Mouse (Mus musculus): ENCODE measurements around the gene Gzmc. TPM values are rescaled to one million over a fixed set of nuclear protein-coding genes. Genes with fewer than 3 reads are reported as not detected.
"Not testable (repeated sequence)": the region's sequence is repeated elsewhere in the genome, so short reads cannot be mapped to it uniquely, and the experiment has no call there.

Gene Gzmc
- polyA plus RNA-seq, 1 experiment from 2014 or later, result 0.46 TPM

DNA sequence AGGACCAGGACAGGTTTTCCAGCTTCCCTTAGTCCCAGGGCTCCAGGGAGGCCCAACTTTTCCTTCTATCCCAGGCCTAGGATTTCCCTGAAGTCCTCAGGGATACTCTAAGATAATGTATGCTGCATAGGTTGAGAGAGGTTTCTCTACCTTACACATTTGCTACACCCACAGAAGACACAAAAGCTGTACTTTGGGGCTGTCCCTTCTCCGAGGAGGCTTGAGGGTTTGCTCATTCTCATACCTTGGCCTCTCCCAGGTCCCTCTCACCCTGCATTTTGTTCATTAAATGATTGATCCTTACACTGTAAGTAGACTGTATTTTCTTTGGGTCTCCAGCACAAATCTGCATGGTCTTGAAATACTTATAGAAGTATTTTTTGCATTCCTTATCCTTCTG, 28.8 kb downstream of the Gzmc start:
- Histone ChIP-seq H3K4me3 (ENCODE audit: low read depth, low read length) (no peak overlapping the region), H3K4me1 (ENCODE audit: control insufficient read depth, insufficient read depth, low read length) (no peaks in the 10 kb centered on the region), H3K36me3 (ENCODE audit: control insufficient read depth, insufficient read depth, low read length) (no peaks in the 10 kb centered on the region), H3K4me2 (ENCODE audit: low read depth, low read length) (no peak overlapping the region), H3K27ac (replicated peaks; ENCODE audit: low read depth, low read length) (no peak overlapping the region), H3K9ac (ENCODE audit: low read depth, low read length) (no peak overlapping the region), H3K27me3 (replicated peaks; ENCODE audit: control insufficient read depth, insufficient read depth, low read length) (no peaks in the 10 kb centered on the region), H3K9me3 (ENCODE audit: control insufficient read depth, low read length) (no peaks in the 10 kb centered on the region)
- DNase-seq (ENCODE audit: low spot score), result no peak
- 87% methylated on average over 1 of the region's 1 CpGs for WGBS
- ATAC-seq (ENCODE audit: low read depth), result no peak

DNA sequence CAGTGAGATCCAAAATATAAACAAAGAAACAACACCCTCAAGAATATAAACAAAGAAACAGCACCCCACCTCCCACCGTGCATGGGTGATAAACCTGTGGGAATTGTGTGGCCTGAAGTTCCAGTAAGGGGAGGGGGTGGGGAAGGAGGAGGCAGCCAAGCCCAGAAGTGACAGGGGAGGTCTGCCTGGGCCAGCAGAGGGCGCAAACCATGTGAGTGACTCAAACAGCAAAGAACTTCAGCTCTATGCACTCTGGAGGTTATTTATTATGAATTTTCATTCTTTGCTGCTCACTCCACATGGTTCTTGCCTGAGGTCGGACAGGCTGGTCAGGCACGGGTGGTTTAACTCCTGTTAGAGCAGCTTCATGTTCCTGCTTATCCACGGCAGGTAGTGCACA, 29.4 kb downstream of the Gzmc start:
- not testable (repeated sequence) for H3K4me2 ChIP-seq (ENCODE audit: low read depth, low read length); ATAC-seq (ENCODE audit: low read depth); H3K36me3 ChIP-seq (ENCODE audit: control insufficient read depth, insufficient read depth, low read length); H3K9ac ChIP-seq (ENCODE audit: low read depth, low read length); H3K4me3 ChIP-seq (ENCODE audit: low read depth, low read length); H3K27ac ChIP-seq (replicated peaks; ENCODE audit: low read depth, low read length); H3K4me1 ChIP-seq (ENCODE audit: control insufficient read depth, insufficient read depth, low read length); H3K9me3 ChIP-seq (ENCODE audit: control insufficient read depth, low read length); H3K27me3 ChIP-seq (replicated peaks; ENCODE audit: control insufficient read depth, insufficient read depth, low read length)
- DNase-seq (ENCODE audit: low spot score), result peak; percentile 50
- 35% methylated on average over 5 of the region's 5 CpGs for WGBS

DNA sequence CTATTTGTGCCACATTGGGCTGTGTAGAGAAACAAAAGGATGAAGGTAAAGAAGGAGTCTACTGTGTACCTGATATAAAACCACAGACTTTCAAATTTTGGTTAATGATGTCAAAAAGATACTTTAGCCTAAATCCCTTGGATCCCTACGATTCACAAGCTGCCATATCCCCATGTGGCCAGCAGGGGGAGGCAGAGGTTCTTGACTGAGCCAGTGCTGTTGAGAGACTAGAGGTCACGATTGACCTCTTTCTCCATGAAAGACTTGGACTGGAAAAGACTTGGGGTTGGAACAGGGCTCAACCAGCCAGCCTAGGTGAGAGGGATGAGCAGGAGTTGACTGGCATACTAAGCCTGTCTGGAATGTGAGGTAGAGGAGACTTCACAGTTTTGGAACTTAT, 30.5 kb downstream of the Gzmc start:
- 10% methylated on average over 2 of the region's 2 CpGs for WGBS
- Histone ChIP-seq H3K4me3 (ENCODE audit: low read depth, low read length) (no peak overlapping the region), H3K4me2 (ENCODE audit: low read depth, low read length) (no peak overlapping the region), H3K27ac (replicated peaks; ENCODE audit: low read depth, low read length) (no peak overlapping the region), H3K27me3 (replicated peaks; ENCODE audit: control insufficient read depth, insufficient read depth, low read length) (no peaks in the 10 kb centered on the region), H3K4me1 (ENCODE audit: control insufficient read depth, insufficient read depth, low read length) (no peaks in the 10 kb centered on the region), H3K9ac (ENCODE audit: low read depth, low read length) (no peak overlapping the region), H3K36me3 (ENCODE audit: control insufficient read depth, insufficient read depth, low read length) (no peaks in the 10 kb centered on the region), H3K9me3 (ENCODE audit: control insufficient read depth, low read length) (no peaks in the 10 kb centered on the region)
- ATAC-seq (ENCODE audit: low read depth), result no peak
- peak; percentile 36 for DNase-seq (ENCODE audit: low spot score)

DNA sequence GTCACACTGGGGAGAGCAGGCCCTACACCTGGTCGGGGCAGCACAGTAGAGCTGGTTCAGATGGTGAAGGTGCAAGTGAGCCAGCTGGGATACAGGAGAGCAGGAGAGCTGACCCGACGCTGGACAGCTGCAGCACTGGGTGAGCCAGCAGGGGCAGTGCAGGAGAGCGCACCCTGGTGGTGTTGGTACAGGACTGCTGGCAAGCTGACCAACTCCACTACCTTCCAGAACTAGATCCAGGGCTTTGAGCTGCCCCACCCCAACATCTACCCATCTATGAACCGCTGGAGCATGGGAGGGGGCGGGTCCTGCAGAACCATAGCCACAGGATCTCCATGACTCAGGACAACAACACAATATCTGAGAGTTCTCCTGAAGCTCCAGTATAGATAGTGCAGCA, 47.5 kb downstream of the Gzmc start:
- Histone ChIP-seq H3K9ac (ENCODE audit: low read depth, low read length) (no peak overlapping the region), H3K4me1 (ENCODE audit: control insufficient read depth, insufficient read depth, low read length) (no peaks in the 10 kb centered on the region), H3K27ac (replicated peaks; ENCODE audit: low read depth, low read length) (no peak overlapping the region), H3K4me3 (ENCODE audit: low read depth, low read length) (no peak overlapping the region), H3K9me3 (ENCODE audit: control insufficient read depth, low read length) (no peaks in the 10 kb centered on the region), H3K4me2 (ENCODE audit: low read depth, low read length) (no peak overlapping the region), H3K27me3 (replicated peaks; ENCODE audit: control insufficient read depth, insufficient read depth, low read length) (no peaks in the 10 kb centered on the region), H3K36me3 (ENCODE audit: control insufficient read depth, insufficient read depth, low read length) (no peaks in the 10 kb centered on the region)
- WGBS, result 62% methylated on average over 5 of the region's 6 CpGs
- ATAC-seq (ENCODE audit: low read depth) (no peak), DNase-seq (ENCODE audit: low spot score) (no peak)

DNA sequence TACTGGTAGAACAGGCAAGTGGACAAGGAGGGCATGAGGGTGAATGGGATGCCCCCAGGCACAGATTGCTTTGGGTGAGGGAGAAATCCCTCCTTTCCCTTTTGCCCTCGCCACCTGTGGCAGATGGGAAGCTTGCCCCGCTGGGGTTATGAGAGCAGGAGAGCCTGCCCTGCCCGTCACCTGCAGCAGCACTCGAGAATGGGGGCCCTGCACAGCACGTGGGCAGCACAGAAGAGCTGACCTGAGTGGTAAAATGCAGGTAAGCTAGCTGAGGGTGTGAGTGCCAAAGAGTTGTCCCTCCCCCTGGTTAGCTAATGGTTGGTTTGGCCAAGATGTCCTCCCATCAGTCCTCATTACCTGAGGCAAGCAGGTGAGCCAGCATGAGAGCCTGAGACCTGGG, 47.9 kb downstream of the Gzmc start:
- Histone ChIP-seq H3K4me1 (ENCODE audit: control insufficient read depth, insufficient read depth, low read length) (no peaks in the 10 kb centered on the region), H3K4me2 (ENCODE audit: low read depth, low read length) (no peak overlapping the region), H3K27ac (replicated peaks; ENCODE audit: low read depth, low read length) (no peak overlapping the region), H3K9ac (ENCODE audit: low read depth, low read length) (no peak overlapping the region), H3K36me3 (ENCODE audit: control insufficient read depth, insufficient read depth, low read length) (no peaks in the 10 kb centered on the region), H3K4me3 (ENCODE audit: low read depth, low read length) (no peak overlapping the region), H3K27me3 (replicated peaks; ENCODE audit: control insufficient read depth, insufficient read depth, low read length) (no peaks in the 10 kb centered on the region), H3K9me3 (ENCODE audit: control insufficient read depth, low read length) (no peaks in the 10 kb centered on the region)
- 64% methylated on average over 5 of the region's 5 CpGs for WGBS
- DNase-seq (ENCODE audit: low spot score) (no peak), ATAC-seq (ENCODE audit: low read depth) (no peak)

Other genes starting within 250 kb of the Gzmc start
- 0.34 and 0.39 TPM in 2 replicates for gene Mcpt1, start 216.7 kb downstream of the Gzmc start, polyA plus RNA-seq (2014; fragmentation: Nextera tagmentation; extraction: Ambion mirVana)
- not detected in 2 replicates for gene Mcpt9, start 204.2 kb downstream of the Gzmc start, polyA plus RNA-seq (2014; fragmentation: Nextera tagmentation; extraction: Ambion mirVana)
- 0.92 and 1.1 TPM in 2 replicates for gene Mcpt2, start 192.6 kb downstream of the Gzmc start, polyA plus RNA-seq (2014; fragmentation: Nextera tagmentation; extraction: Ambion mirVana)
- 2.8 and 6.5 TPM in 2 replicates for gene Mcpt4, start 172.3 kb downstream of the Gzmc start, polyA plus RNA-seq (2014; fragmentation: Nextera tagmentation; extraction: Ambion mirVana)
- 1.6 and 1.8 TPM in 2 replicates for gene Mcpt8, start 149.4 kb downstream of the Gzmc start, polyA plus RNA-seq (2014; fragmentation: Nextera tagmentation; extraction: Ambion mirVana)
- 0.29 and 0.57 TPM in 2 replicates for gene Ctsg, start 132.1 kb downstream of the Gzmc start, polyA plus RNA-seq (2014; fragmentation: Nextera tagmentation; extraction: Ambion mirVana)
- gene Gzme, start 114.0 kb downstream of the Gzmc start, polyA plus RNA-seq (2014; fragmentation: Nextera tagmentation; extraction: Ambion mirVana), result 0.24 and 0.45 TPM in 2 replicates
- gene Gzmd, start 102.0 kb downstream of the Gzmc start, polyA plus RNA-seq (2014; fragmentation: Nextera tagmentation; extraction: Ambion mirVana), result not detected in 2 replicates
- gene Gzmg, start 75.1 kb downstream of the Gzmc start, polyA plus RNA-seq (2014; fragmentation: Nextera tagmentation; extraction: Ambion mirVana), result not detected in 2 replicates
- gene Gzmn, start 60.1 kb downstream of the Gzmc start, polyA plus RNA-seq (2014; fragmentation: Nextera tagmentation; extraction: Ambion mirVana), result not detected in 2 replicates
- gene Gzmf, start 23.2 kb downstream of the Gzmc start, polyA plus RNA-seq (2014; fragmentation: Nextera tagmentation; extraction: Ambion mirVana), result not detected in 2 replicates
- 0.39 and 0.47 TPM in 2 replicates for gene Gzmb, start 27.6 kb upstream of the Gzmc start, polyA plus RNA-seq (2014; fragmentation: Nextera tagmentation; extraction: Ambion mirVana)
- gene Atp12a, start 130.4 kb upstream of the Gzmc start, polyA plus RNA-seq (2014; fragmentation: Nextera tagmentation; extraction: Ambion mirVana), result 0.26 and 0.28 TPM in 2 replicates
- gene Rnf17, start 167.9 kb upstream of the Gzmc start, polyA plus RNA-seq (2014; fragmentation: Nextera tagmentation; extraction: Ambion mirVana), result 1.5 and 3.1 TPM in 2 replicates